Mouse (Mus musculus) hindbrain, embryonic 14.5 days (tissue): ENCODE data around the gene Ero1lb. TPM values are rescaled to one million over a fixed set of nuclear protein-coding genes. Genes with fewer than 3 reads are reported as not detected.
A peak's percentile ranks its signal among the peaks of the same experiment; 100 is the strongest.
"Not testable (repeated sequence)": the region's sequence is repeated elsewhere in the genome, so short reads cannot be mapped to it uniquely, and the experiment has no call there.

Experiments used
- ATAC-seq: fragments of 200-750 bp; cut with Nextera tagmentation; 2 replicates; pipeline ENCODE4 v1.8.0; 2017; ENCODE audit warnings: moderate number of reproducible peaks, mild to moderate bottlenecking, moderate TSS enrichment, moderate library complexity; ENCODE audit not compliant: low FRiP score
- DNase-seq: peaks from one replicate; pipeline ENCODE4 v3.0.0-alpha.2; 2015; ENCODE audit warnings: low spot score
- H3K27ac ChIP-seq: fragments of 300-500 bp; sonication (generic); 2 replicates; pipeline ENCODE4 v1.5.1; 2014; ENCODE audit warnings: mild to moderate bottlenecking, moderate library complexity
- H3K27me3 ChIP-seq: fragments of 300-500 bp; sonication (generic); 2 replicates; pipeline ENCODE4 v1.6.1; 2014; ENCODE audit warnings: mild to moderate bottlenecking, low read length, mixed read lengths; ENCODE audit not compliant: control insufficient read depth, insufficient read depth
- H3K36me3 ChIP-seq: fragments of 300-500 bp; sonication (generic); replicated peaks from 2 replicates; pipeline ENCODE4 v1.6.1; 2014; ENCODE audit not compliant: control insufficient read depth, insufficient read depth
- H3K4me1 ChIP-seq: fragments of 300-500 bp; sonication (generic); replicated peaks from 2 replicates; pipeline ENCODE4 v1.6.1; 2014; ENCODE audit warnings: antibody characterized with exemption, low read length, mixed read lengths; ENCODE audit not compliant: control insufficient read depth, insufficient read depth
- H3K4me2 ChIP-seq: fragments of 300-500 bp; sonication (generic); replicated peaks from 2 replicates; pipeline ENCODE4 v1.6.1; 2014; ENCODE audit warnings: mild to moderate bottlenecking, moderate library complexity
- H3K4me3 ChIP-seq: fragments of 300-500 bp; sonication (generic); replicated peaks from 2 replicates; pipeline ENCODE4 v1.5.1; 2014; ENCODE audit warnings: mild to moderate bottlenecking, low read length
- H3K9ac ChIP-seq: fragments of 300-500 bp; sonication (generic); 2 replicates; pipeline ENCODE4 v1.6.1; 2014
- H3K9me3 ChIP-seq: fragments of 300-500 bp; sonication (generic); 2 replicates; pipeline ENCODE4 v1.6.1; 2016; ENCODE audit warnings: low read length; ENCODE audit not compliant: control insufficient read depth
- WGBS: fragments of 180-500 bp; shearing (Covaris S2); extraction: QIAGEN DNeasy Blood & Tissue Kit; methylation state at CpG from one replicate; pipeline ENCODE4 v1.1.7; 2014; 5-methylcytosine and 5-hydroxymethylcytosine counted together
- polyA plus RNA-seq: library from polyadenylated mRNA; unstranded; fragments of >200 nt; fragmentation: Nextera tagmentation; extraction: Ambion mirVana; gene quantifications from 2 replicates; pipeline ENCODE4 v1.2.1, GENCODE M21; 2014

Ero1lb gene
- polyA plus RNA-seq, 1 experiment from 2014 or later: 19.3 TPM

- H3K36me3 ChIP-seq: no peaks in the 10 kb centered on the region
- WGBS: 73% methylated on average over 9 of the region's 9 CpGs
- H3K4me3 ChIP-seq: no peak overlapping the region
- ATAC-seq (no peak), DNase-seq (peak; percentile 18)
- H3K4me2 ChIP-seq: no peak overlapping the region
- H3K9ac ChIP-seq: no peak overlapping the region
- no peaks in the 10 kb centered on the region for H3K9me3 ChIP-seq
- H3K27me3 ChIP-seq: no peaks in the 10 kb centered on the region
- no peak overlapping the region for H3K27ac ChIP-seq
- peaks cover 8% of the 10 kb centered on the region for H3K4me1 ChIP-seq
Observed at GRCm38 (mm10) chr13:12568597-12569469, 3.2 kb downstream of the Ero1lb start.

- no peak overlapping the region for H3K4me3 ChIP-seq
- H3K9me3 ChIP-seq: no peaks in the 10 kb centered on the region
- DNase-seq (no peak), ATAC-seq (no peak)
- H3K36me3 ChIP-seq: no peaks in the 10 kb centered on the region
- H3K27ac ChIP-seq: no peak overlapping the region
- peaks cover 8% of the 10 kb centered on the region for H3K4me1 ChIP-seq
- no peaks in the 10 kb centered on the region for H3K27me3 ChIP-seq
- no peak overlapping the region for H3K4me2 ChIP-seq
- 78% methylated on average over 7 of the region's 7 CpGs for WGBS
- H3K9ac ChIP-seq: no peak overlapping the region
Observed at GRCm38 (mm10) chr13:12569741-12570140, 4.1 kb downstream of the Ero1lb start.

GRCm38 (mm10) chr13:12574979-12575536 lies 9.4 kb downstream of the Ero1lb start:
- no peak for ATAC-seq
- no peaks in the 10 kb centered on the region for H3K9me3 ChIP-seq

DNA sequence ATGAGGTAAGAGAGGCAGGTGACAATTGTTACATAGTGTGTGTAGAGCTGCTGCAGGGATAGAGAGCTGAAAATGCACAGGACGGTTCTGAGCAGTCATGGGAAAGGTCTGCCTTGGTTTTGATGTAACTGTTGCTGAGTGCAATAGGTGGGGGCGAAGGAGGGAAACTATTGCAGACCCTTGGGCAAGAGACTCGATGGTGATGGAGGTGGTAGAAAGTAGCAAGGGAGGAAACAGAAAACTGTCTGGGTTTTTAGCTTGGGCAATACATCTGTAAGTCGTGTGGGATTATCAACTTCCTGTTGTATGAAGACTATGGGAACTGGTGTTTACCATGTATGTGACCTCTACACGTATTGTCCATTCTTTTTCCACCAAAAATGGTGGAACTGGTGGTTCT lies 12.5 kb downstream of the Ero1lb start:
- Histone ChIP-seq H3K27me3 (no peaks in the 10 kb centered on the region), H3K4me3 (no peak overlapping the region), H3K4me1 (no peaks in the 10 kb centered on the region), H3K9ac (no peak overlapping the region), H3K9me3 (no peaks in the 10 kb centered on the region), H3K36me3 (0 out of 2 replicates have a peak, but pooled peaks cover 6% of the 10 kb centered on the region), H3K4me2 (no peak overlapping the region), H3K27ac (no peak overlapping the region)
- no peak for ATAC-seq
- DNase-seq: no peak
- 92% methylated on average over 5 of the region's 5 CpGs for WGBS

More at GRCm38 (mm10) chr13:12574979-12575536, 9.4 kb downstream of the Ero1lb start:
- WGBS: 93% methylated on average over 9 of the region's 9 CpGs
- no peak overlapping the region for H3K9ac ChIP-seq
- H3K4me1 ChIP-seq: no peaks in the 10 kb centered on the region
- H3K27ac ChIP-seq: no peak overlapping the region
- DNase-seq: peak; percentile 4
- H3K36me3 ChIP-seq: no peaks in the 10 kb centered on the region
- H3K4me2 ChIP-seq: no peak overlapping the region
- no peaks in the 10 kb centered on the region for H3K27me3 ChIP-seq
- no peak overlapping the region for H3K4me3 ChIP-seq

GRCm38 (mm10) chr13:12589003-12589402 lies 23.3 kb downstream of the Ero1lb start:
- H3K4me1 ChIP-seq: no peaks in the 10 kb centered on the region
- H3K9me3 ChIP-seq: no peaks in the 10 kb centered on the region
- no peak overlapping the region for H3K27ac ChIP-seq
- no peaks in the 10 kb centered on the region for H3K27me3 ChIP-seq
- no peak overlapping the region for H3K9ac ChIP-seq
- ATAC-seq (no peak; the same call in 1 of the 2 replicates), DNase-seq (peak; percentile 74)
- H3K4me2 ChIP-seq: no peak overlapping the region
- H3K4me3 ChIP-seq: no peak overlapping the region
- 6% methylated on average over 3 of the region's 3 CpGs for WGBS
- peaks cover 10% of the 10 kb centered on the region for H3K36me3 ChIP-seq

GRCm38 (mm10) chr13:12597075-12597474 lies 31.4 kb downstream of the Ero1lb start:
- not testable (repeated sequence) for H3K4me1 ChIP-seq, ATAC-seq, H3K9me3 ChIP-seq, H3K27ac ChIP-seq, DNase-seq, H3K4me2 ChIP-seq, H3K9ac ChIP-seq, H3K36me3 ChIP-seq, H3K27me3 ChIP-seq, H3K4me3 ChIP-seq
- 74% methylated on average over 3 of the region's 4 CpGs for WGBS

- H3K4me2 ChIP-seq, H3K27ac ChIP-seq, H3K4me3 ChIP-seq, H3K9ac ChIP-seq, ATAC-seq, H3K4me1 ChIP-seq, DNase-seq, H3K9me3 ChIP-seq, H3K27me3 ChIP-seq: not testable (repeated sequence)
- peaks cover 26% of the 10 kb centered on the region for H3K36me3 ChIP-seq
Observed at GRCm38 (mm10) chr13:12610206-12610605, 44.5 kb downstream of the Ero1lb start.

GRCm38 (mm10) chr13:12614026-12614425 lies 48.4 kb downstream of the Ero1lb start:
- not testable (repeated sequence) for H3K27me3 ChIP-seq, H3K9me3 ChIP-seq, H3K4me2 ChIP-seq, DNase-seq, H3K27ac ChIP-seq, ATAC-seq, H3K4me3 ChIP-seq, H3K4me1 ChIP-seq, H3K9ac ChIP-seq
- 93% methylated on average over 6 of the region's 6 CpGs for WGBS
- peaks cover 45% of the 10 kb centered on the region for H3K36me3 ChIP-seq

- not testable (repeated sequence) for H3K4me3 ChIP-seq, H3K27me3 ChIP-seq, H3K9ac ChIP-seq, H3K4me2 ChIP-seq, ATAC-seq, H3K9me3 ChIP-seq, H3K4me1 ChIP-seq, H3K27ac ChIP-seq, DNase-seq
- peaks cover 51% of the 10 kb centered on the region for H3K36me3 ChIP-seq
- WGBS: 91% methylated on average over 7 of the region's 7 CpGs
Observed at GRCm38 (mm10) chr13:12614591-12614990, 48.9 kb downstream of the Ero1lb start.
